Mouse (Mus musculus) MEL (cell line): ENCODE results near the gene Rabl6. TPM values are rescaled to one million over a fixed set of nuclear protein-coding genes. Genes with fewer than 3 reads are reported as not detected.

Experiments
- DNase-seq: peaks from one replicate; pipeline ENCODE4 v3.0.0; 2011; ENCODE audit warnings: low read depth, low spot score
- H3K27ac ChIP-seq: 2 replicates; pipeline ENCODE4 v1.5.1; 2012; ENCODE audit warnings: low read depth, mild to moderate bottlenecking, control low read depth, low read length, moderate library complexity; ENCODE audit not compliant: control insufficient read depth
- H3K27me3 ChIP-seq, 2 experiments: fragments of 150-350 bp in 1 of 2; sonication (generic) in 1 of 2; 2 replicates each; pipeline ENCODE4 v1.6.1; 2012; ENCODE audit warnings: low read length in 2 of 2, mild to moderate bottlenecking in 2 of 2, improper control_type of control experiment in 1 of 2, moderate library complexity in 1 of 2; ENCODE audit not compliant: insufficient read depth in 2 of 2, control insufficient read depth in 1 of 2
- H3K36me3 ChIP-seq, 2 experiments: 2 replicates each; pipeline ENCODE4 v1.6.1; 2012 to 2014; ENCODE audit warnings: low read length in 2 of 2, improper control_type of control experiment in 1 of 2, inconsistent platforms in 1 of 2, mild to moderate bottlenecking in 1 of 2; ENCODE audit not compliant: insufficient read depth in 2 of 2, control insufficient read depth in 1 of 2
- H3K4me1 ChIP-seq, 2 experiments: fragments of 150-350 bp in 1 of 2; sonication (generic) in 1 of 2; 2 replicates each; pipeline ENCODE4 v1.6.1; 2012; ENCODE audit warnings: low read length in 2 of 2, improper control_type of control experiment in 1 of 2, mild to moderate bottlenecking in 1 of 2; ENCODE audit not compliant: insufficient read depth in 2 of 2, control insufficient read depth in 1 of 2
- H3K4me3 ChIP-seq, 2 experiments: fragments of 150-350 bp in 1 of 2; sonication (generic) in 1 of 2; 2 replicates each; pipeline ENCODE4 v1.5.1; 2012; ENCODE audit warnings: low read depth in 2 of 2, low read length in 2 of 2, mild to moderate bottlenecking in 2 of 2, moderate library complexity in 2 of 2, control low read depth in 1 of 2, improper control_type of control experiment in 1 of 2; ENCODE audit not compliant: control insufficient read depth in 1 of 2, insufficient read depth in 1 of 2
- H3K79me2 ChIP-seq: 2 replicates; pipeline ENCODE4 v1.6.1; 2012; ENCODE audit warnings: mild to moderate bottlenecking, low read length, moderate library complexity; ENCODE audit not compliant: control insufficient read depth, poor library complexity, insufficient read depth
- H3K9ac ChIP-seq: 2 replicates; pipeline ENCODE4 v1.6.1; 2012; ENCODE audit warnings: low read depth, mild to moderate bottlenecking, control low read depth, low read length, moderate library complexity; ENCODE audit not compliant: control insufficient read depth, poor library complexity, severe bottlenecking
- H3K9me3 ChIP-seq: fragments of 150-350 bp; sonication (generic); replicated peaks from 2 replicates; pipeline ENCODE4 v1.6.1; 2012; ENCODE audit warnings: mild to moderate bottlenecking, low read length, improper control_type of control experiment, moderate library complexity; ENCODE audit not compliant: insufficient read depth
- CTCF ChIP-seq, 3 experiments: IDR thresholded peaks in 2 of 3; conservative IDR thresholded peaks in 1 of 3; 2 replicates each; pipeline ENCODE4 v1.5.1; 2011 to 2012; ENCODE audit warnings: low read length in 3 of 3, low read depth in 2 of 3, mild to moderate bottlenecking in 2 of 3, improper control_type of control experiment in 1 of 3, inconsistent platforms in 1 of 3, mixed read lengths in 1 of 3, moderate library complexity in 1 of 3; ENCODE audit not compliant: control insufficient read depth in 1 of 3, insufficient read depth in 1 of 3, poor library complexity in 1 of 3, severe bottlenecking in 1 of 3
- E2F4 ChIP-seq: IDR thresholded peaks from 2 replicates; pipeline ENCODE4 v1.6.1; 2011; ENCODE audit warnings: low read depth, low read length, improper control_type of control experiment, borderline replicate concordance
- ELF1 ChIP-seq: IDR thresholded peaks from 2 replicates; pipeline ENCODE4 v1.6.1; 2014; ENCODE audit warnings: low read depth, mild to moderate bottlenecking, inconsistent platforms, low read length, improper control_type of control experiment, moderate library complexity
- GATA1 ChIP-seq: IDR thresholded peaks from 2 replicates; pipeline ENCODE4 v1.6.1; 2011; ENCODE audit warnings: low read depth, low read length, improper control_type of control experiment
- HCFC1 ChIP-seq: IDR thresholded peaks from 2 replicates; pipeline ENCODE4 v1.6.1; 2012; ENCODE audit warnings: low read depth, mild to moderate bottlenecking, inconsistent platforms, low read length, improper control_type of control experiment, moderate library complexity
- MAX ChIP-seq: IDR thresholded peaks from 2 replicates; pipeline ENCODE4 v1.6.1; 2011; ENCODE audit warnings: low read length, improper control_type of control experiment
- MEF2A ChIP-seq: IDR thresholded peaks from 2 replicates; pipeline ENCODE4 v1.6.1; 2014; ENCODE audit warnings: low read depth, mild to moderate bottlenecking, inconsistent platforms, low read length, improper control_type of control experiment; ENCODE audit not compliant: poor library complexity, insufficient replicate concordance, severe bottlenecking; ENCODE audit errors: extremely low read depth
- MXI1 ChIP-seq: IDR thresholded peaks from 2 replicates; pipeline ENCODE4 v1.6.1; 2011; ENCODE audit warnings: mild to moderate bottlenecking, low read depth, low read length, improper control_type of control experiment
- MYB ChIP-seq: IDR thresholded peaks from 2 replicates; pipeline ENCODE4 v1.6.1; 2011; ENCODE audit warnings: mild to moderate bottlenecking, low read depth, low read length, improper control_type of control experiment
- MYC ChIP-seq: IDR thresholded peaks from 2 replicates; pipeline ENCODE4 v1.6.1; 2011; ENCODE audit warnings: low read depth, mild to moderate bottlenecking, low read length, improper control_type of control experiment, moderate library complexity
- POLR2A ChIP-seq, 2 experiments: IDR thresholded peaks; 2 replicates each; pipeline ENCODE4 v1.6.1; 2011 to 2012; ENCODE audit warnings: low read length in 2 of 2, mild to moderate bottlenecking in 2 of 2, control low read depth in 1 of 2, improper control_type of control experiment in 1 of 2, low read depth in 1 of 2, moderate library complexity in 1 of 2; ENCODE audit not compliant: control insufficient read depth in 1 of 2, insufficient read depth in 1 of 2, poor library complexity in 1 of 2
- POLR2AphosphoS2 ChIP-seq: IDR thresholded peaks from 2 replicates; pipeline ENCODE4 v1.6.1; 2011; ENCODE audit warnings: low read length, improper control_type of control experiment
- POLR2AphosphoS5 ChIP-seq: IDR thresholded peaks from 2 replicates; pipeline ENCODE4 v1.6.1; 2012; ENCODE audit warnings: low read depth, borderline replicate concordance, mild to moderate bottlenecking, inconsistent platforms, low read length, moderate library complexity, mixed read lengths
- SMC3 ChIP-seq: IDR thresholded peaks from 2 replicates; pipeline ENCODE4 v1.6.1; 2011; ENCODE audit warnings: low read depth, low read length, improper control_type of control experiment
- TBP ChIP-seq: IDR thresholded peaks from 2 replicates; pipeline ENCODE4 v1.8.0; 2011; ENCODE audit warnings: low read depth, low read length, improper control_type of control experiment
- UBTF ChIP-seq: IDR thresholded peaks from 2 replicates; pipeline ENCODE4 v1.6.1; 2012; ENCODE audit warnings: low read depth, mild to moderate bottlenecking, inconsistent platforms, low read length, improper control_type of control experiment, moderate library complexity, borderline replicate concordance; ENCODE audit not compliant: insufficient read depth
- USF2 ChIP-seq, 2 experiments: IDR thresholded peaks; 2 replicates each; pipeline ENCODE4 v1.6.1; 2011 to 2012; ENCODE audit warnings: improper control_type of control experiment in 2 of 2, low read length in 2 of 2, borderline replicate concordance in 1 of 2, inconsistent platforms in 1 of 2, low read depth in 1 of 2, mild to moderate bottlenecking in 1 of 2; ENCODE audit not compliant: insufficient read depth in 1 of 2
- ZC3H11A ChIP-seq: IDR thresholded peaks from 2 replicates; pipeline ENCODE4 v1.6.1; 2012; ENCODE audit warnings: low read depth, mild to moderate bottlenecking, inconsistent platforms, low read length, improper control_type of control experiment
- ZKSCAN1 ChIP-seq: IDR thresholded peaks from 2 replicates; pipeline ENCODE4 v1.6.1; 2012; ENCODE audit warnings: low read depth, mild to moderate bottlenecking, inconsistent platforms, low read length, improper control_type of control experiment, moderate library complexity
- ZMIZ1 ChIP-seq: IDR thresholded peaks from 2 replicates; pipeline ENCODE4 v1.6.1; 2012; ENCODE audit warnings: low read depth, mild to moderate bottlenecking, inconsistent platforms, low read length, improper control_type of control experiment, moderate library complexity
- polyA plus RNA-seq, 2 experiments: library from polyadenylated mRNA; stranded (reverse) in 1 of 2; unstranded in 1 of 2; fragments of >175 nt in 1 of 2; fragments of >200 nt in 1 of 2; gene quantifications; 2 replicates each; pipeline versions ENCODE4 v1.2.1 to v1.2.4; 2012; ENCODE audit warnings: low replicate concordance in 2 of 2, low read depth in 1 of 2; ENCODE audit not compliant: insufficient read length in 2 of 2, insufficient read depth in 1 of 2, missing spikeins in 1 of 2
- total RNA-seq: library from RNA; depleted of rRNA; stranded (reverse); fragments of 300-350 nt; gene quantifications from 2 replicates; pipeline ENCODE4 v1.2.3, GENCODE M21; 2012

Gene Rabl6
- total and polyA plus RNA-seq, 3 experiments: 76.9 to 104 (median 84.7) TPM

- no peak for TF ChIP-seq SMC3
- TF ChIP-seq MAX: no peak
- no peak for TF ChIP-seq USF2 (IDR thresholded peaks at IDR 0.05; ENCODE audit: borderline replicate concordance in 1 of 2, insufficient read depth in 1 of 2, low read depth in 1 of 2, low read length in 2 of 2)
- no peak for TF ChIP-seq ZC3H11A
- peak; percentile 89 for TF ChIP-seq HCFC1
- TF ChIP-seq TBP: peak; percentile 92
- TF ChIP-seq ELF1: peak; percentile 30; the same call in 1 of the 2 replicates
- no peak for TF ChIP-seq POLR2AphosphoS5
- peak; percentile 52; the same call in 1 of the 2 replicates for TF ChIP-seq MYC
- no peak for TF ChIP-seq ZKSCAN1
Observed at GRCm38 (mm10) chr2:25574579-25575431, 33.5 kb downstream of the Rabl6 start, which contains the start of the genes Mamdc4 and Phpt1 (continued).

- peaks cover 7% of the 10 kb centered on the region for H3K79me2 ChIP-seq
- TF ChIP-seq ZMIZ1: no peak
- no peak for TF ChIP-seq MAX
- TF ChIP-seq MYB: no peak
- no peak for TF ChIP-seq CTCF (IDR thresholded peaks at IDR 0.05 in 2 of 3, conservative IDR thresholded peaks at IDR 0.05 in 1 of 3; ENCODE audit: control insufficient read depth in 1 of 3, insufficient read depth in 1 of 3, low read depth in 2 of 3, low read length in 3 of 3, poor library complexity in 1 of 3, severe bottlenecking in 1 of 3)
- no peak for TF ChIP-seq UBTF
- no peak for TF ChIP-seq MXI1
- no peak for TF ChIP-seq MYC
- no peak for TF ChIP-seq E2F4
- no peak for TF ChIP-seq POLR2AphosphoS2
- TF ChIP-seq ZC3H11A: no peak
- no peak for TF ChIP-seq GATA1
- TF ChIP-seq POLR2A (IDR thresholded peaks at IDR 0.05; ENCODE audit: control insufficient read depth in 1 of 2, insufficient read depth in 1 of 2, low read depth in 1 of 2, low read length in 2 of 2, poor library complexity in 1 of 2): no peak
- TF ChIP-seq MEF2A: no peak
- H3K9ac ChIP-seq: peak overlapping the region; percentile 71
- peaks cover 0 to 4% of the 10 kb centered on the region in 2 experiments; a peak in 1 of 4 replicates for H3K36me3 ChIP-seq
- peaks cover 0 to 10% of the 10 kb centered on the region in 2 experiments; a peak in 1 of 4 replicates for H3K4me1 ChIP-seq
- H3K9me3 ChIP-seq: no peaks in the 10 kb centered on the region
- no peak overlapping the region for H3K27ac ChIP-seq
- H3K27me3 ChIP-seq: no peaks in the 10 kb centered on the region
- DNase-seq: no peak
- H3K4me3 ChIP-seq: peak overlapping the region; percentile 60 to 81
Observed at GRCm38 (mm10) chr2:25574136-25574535, 34.2 kb downstream of the Rabl6 start.
